Mouse (Mus musculus) large intestine, adult 2 months (tissue): ENCODE measurements at regions not wholly inside any gene's neighbourhood (a gene's known extent, or its start where the extent isn't known, plus 50 kb on each side); places are given as distances from the start of the nearest gene placed in this dataset.

ENCODE experiments used
- DNase-seq: peaks from one replicate; pipeline ENCODE4 v3.0.0-alpha.2; 2012; ENCODE audit warnings: low read depth, low spot score
- WGBS: fragments of 180-500 bp; shearing (Covaris S2); methylation state at CpG from one replicate; pipeline ENCODE4 v1.1.7; 2018; 5-methylcytosine and 5-hydroxymethylcytosine counted together

- 77% methylated on average over 4 of the region's 4 CpGs for WGBS
- no peak for DNase-seq
Measured at GRCm38 (mm10) chr11:63785965-63786364, 136.1 kb downstream of the Hs3st3b1 start.

- 61% methylated on average over 8 of the region's 8 CpGs for whole genome bisulfite sequencing
- no peak for DNase-seq
Measured at GRCm38 (mm10) chr11:63789473-63790120, 132.5 kb downstream of the Hs3st3b1 start.

DNA sequence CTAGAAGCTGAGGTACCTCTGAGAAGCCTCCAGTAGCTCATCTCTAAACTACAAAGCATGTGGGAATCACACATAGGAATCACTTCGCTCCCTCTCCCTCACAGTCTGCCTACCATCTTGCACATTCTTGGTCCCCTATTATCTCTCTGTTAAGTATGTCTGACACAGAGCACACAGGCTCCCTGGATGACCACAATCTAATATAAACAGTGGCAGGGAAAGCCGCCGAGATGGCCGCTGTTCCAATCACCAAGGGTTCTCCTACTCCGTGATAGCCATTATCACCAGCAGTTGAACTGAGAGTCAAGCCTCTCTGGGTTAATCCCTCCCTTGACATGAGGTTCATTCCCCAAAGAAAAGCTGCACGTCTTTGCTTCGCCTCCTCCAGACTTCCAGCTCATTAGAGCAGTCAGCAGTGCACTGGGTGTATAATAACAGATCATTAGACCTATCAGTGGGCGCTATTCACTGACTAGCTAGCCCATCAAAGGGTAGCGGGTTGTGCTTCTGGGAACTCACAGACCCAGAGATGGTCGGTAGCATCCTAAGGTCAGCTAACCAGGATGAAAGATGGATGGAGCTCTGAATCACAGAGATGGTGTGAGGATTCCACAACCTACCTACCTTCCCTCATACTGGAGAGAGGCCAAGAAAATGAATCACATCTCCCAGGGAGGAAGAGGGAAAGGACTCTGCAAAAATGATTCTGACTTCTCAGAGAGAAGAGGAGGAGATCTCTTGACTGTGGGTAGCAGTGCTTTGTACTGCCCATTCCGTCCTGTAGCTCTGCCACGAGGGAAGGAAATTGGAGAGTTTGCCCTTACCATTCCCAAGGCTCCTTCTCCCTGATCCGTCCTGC is 130.9 kb downstream of the Hs3st3b1 start:
- DNase-seq = no peak
- 75% methylated on average over 13 of the region's 13 CpGs for WGBS

DNA sequence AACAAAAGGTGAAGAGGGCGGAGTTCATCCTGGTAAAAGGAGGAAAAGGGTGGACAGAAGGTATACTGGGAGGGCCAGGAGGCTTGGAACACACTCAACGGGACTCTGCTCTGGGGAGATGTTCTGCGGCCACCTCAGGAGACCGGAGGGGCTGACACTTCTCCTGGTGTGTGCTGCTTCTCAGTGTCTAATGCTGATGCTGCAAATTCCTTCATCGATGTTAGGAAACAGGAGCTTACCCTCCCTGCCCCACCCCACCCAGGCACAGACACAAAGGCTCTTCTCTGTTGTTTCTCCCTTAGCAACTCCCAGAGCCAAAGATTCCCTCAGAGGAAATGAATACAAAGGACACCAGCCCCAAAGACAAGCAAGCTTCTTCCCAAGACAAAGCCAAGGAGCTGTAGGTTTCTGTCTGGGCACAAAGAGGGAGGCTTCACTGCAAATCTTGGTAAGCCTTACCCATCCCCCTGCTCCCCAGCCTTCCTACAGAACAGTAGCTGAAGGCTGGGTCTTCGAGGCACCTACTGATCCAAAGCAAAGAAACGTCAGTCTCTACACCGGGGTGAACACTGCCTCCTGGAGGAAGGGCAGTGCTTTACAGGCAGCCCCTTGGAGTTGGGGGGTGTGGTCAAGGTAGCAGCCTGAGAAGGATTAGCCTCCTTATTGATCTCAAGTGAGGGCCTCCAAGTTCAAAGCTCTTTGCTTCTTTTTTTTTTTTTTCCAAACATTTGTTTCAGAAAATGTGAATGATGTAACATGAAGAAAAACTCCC is 128.2 kb downstream of the Hs3st3b1 start:
- WGBS = 72% methylated on average over 8 of the region's 8 CpGs
- DNase-seq = no peak

DNA sequence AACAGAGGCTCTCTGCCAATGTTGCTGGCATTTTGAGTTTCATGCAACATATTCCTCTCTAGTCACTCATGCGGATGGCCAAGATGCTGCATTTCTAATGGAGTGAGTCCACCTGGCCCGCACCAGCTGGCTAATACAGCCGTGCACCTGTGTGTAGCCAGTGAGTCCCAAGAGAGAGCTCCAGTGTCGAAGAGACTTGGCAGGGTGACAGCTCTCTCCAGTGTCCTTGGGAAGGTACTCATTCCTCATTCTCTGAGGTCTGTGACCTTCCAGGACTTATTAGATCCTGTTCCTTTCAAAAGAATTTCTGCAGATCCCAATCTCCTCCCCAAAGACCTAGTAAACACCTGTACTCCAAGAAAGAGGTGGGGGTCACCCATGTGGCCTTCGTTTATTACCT is 109.9 kb downstream of the Hs3st3b1 start:
- 75% methylated on average over 5 of the region's 5 CpGs for WGBS
- DNase-seq = no peak

- WGBS = 84% methylated on average over 4 of the region's 4 CpGs
- no peak for DNase-seq
Measured at GRCm38 (mm10) chr11:63822847-63823246, 99.2 kb downstream of the Hs3st3b1 start.

DNA sequence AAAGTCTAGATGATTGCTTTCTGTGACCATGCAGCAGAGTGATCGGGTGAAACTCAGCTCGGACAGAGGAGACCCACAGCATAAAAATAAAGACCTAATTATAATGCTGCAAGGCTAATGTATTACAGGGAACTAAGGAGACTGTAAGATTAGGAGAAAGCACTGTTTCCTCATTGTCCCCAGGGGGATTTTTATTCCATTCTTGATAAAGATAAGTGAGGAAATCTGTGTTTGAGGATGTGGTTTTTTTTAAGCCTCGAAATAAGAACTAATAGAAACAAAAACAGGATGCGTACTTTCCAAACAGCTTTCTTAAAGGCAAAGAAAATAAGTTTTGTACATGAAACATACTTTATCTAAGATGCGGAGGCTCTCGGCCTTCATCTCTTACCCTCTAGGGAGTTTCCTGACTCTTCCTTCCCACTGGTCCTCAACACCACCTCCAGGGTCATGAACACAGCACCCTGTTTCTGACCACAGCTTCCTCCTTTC is 94.8 kb downstream of the Hs3st3b1 start:
- WGBS = 74% methylated on average over 6 of the region's 6 CpGs
- no peak for DNase-seq

- DNase-seq = peak; percentile 10
- 27% methylated on average over 3 of the region's 3 CpGs for WGBS
Measured at GRCm38 (mm10) chr11:63833480-63833879, 88.6 kb downstream of the Hs3st3b1 start.

- 22% methylated on average over 4 of the region's 4 CpGs for WGBS
- no peak for DNase-seq
Measured at GRCm38 (mm10) chr11:63834140-63834539, 88.0 kb downstream of the Hs3st3b1 start.

DNA sequence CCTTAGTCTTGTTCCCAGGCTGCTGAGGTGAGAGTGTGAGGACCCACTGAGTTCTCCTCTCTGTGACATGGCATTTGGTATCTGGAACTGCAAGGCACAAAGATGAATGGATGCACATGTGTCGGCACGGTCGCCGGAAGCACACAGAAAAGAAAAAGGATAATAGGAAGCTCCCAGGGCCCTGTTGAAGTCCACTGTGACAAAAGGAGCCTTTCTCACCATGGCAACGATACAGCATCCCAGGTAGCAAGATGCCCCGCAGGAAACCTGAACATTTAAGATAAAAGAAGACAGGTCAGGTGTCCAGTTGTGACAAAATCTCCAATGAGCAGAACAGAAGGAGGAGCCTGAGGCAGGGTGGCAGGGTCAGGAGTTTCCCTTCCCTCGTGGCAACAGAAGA is 87.5 kb downstream of the Hs3st3b1 start:
- 81% methylated on average over 7 of the region's 7 CpGs for WGBS
- DNase-seq = no peak
